Mouse (Mus musculus) liver (tissue): ENCODE results near the gene Rgp1.

ENCODE experiments used
- DNase-seq: peaks from one replicate; pipeline ENCODE4 v3.0.0-alpha.2; 2020; ENCODE audit warnings: mixed read lengths

Rgp1 gene

GRCm38 (mm10) chr4:43598650-43599380 lies 20.3 kb downstream of the Rgp1 start:
- no peak for DNase-seq

GRCm38 (mm10) chr4:43600195-43600934 lies 21.9 kb downstream of the Rgp1 start:
- no peak for DNase-seq

- DNase-seq: no peak
These were observed 25.6 kb downstream of the Rgp1 start for GRCm38 (mm10) chr4:43604099-43604498.

- peak; percentile 79 for DNase-seq
These were observed 26.5 kb downstream of the Rgp1 start for GRCm38 (mm10) chr4:43604751-43605685.

GRCm38 (mm10) chr4:43612534-43612933 lies 34.0 kb downstream of the Rgp1 start:
- no peak for DNase-seq

- DNase-seq: peak; percentile 45
These were observed 34.7 kb downstream of the Rgp1 start for GRCm38 (mm10) chr4:43613060-43613730.

- DNase-seq: no peak
These were observed 41.7 kb downstream of the Rgp1 start for GRCm38 (mm10) chr4:43620146-43620778.

GRCm38 (mm10) chr4:43629106-43629817 lies 50.7 kb downstream of the Rgp1 start:
- peak; percentile 43 for DNase-seq

- peak; percentile 71 for DNase-seq
These were observed 51.6 kb downstream of the Rgp1 start for GRCm38 (mm10) chr4:43630030-43630581.

- DNase-seq: no peak
These were observed 52.1 kb downstream of the Rgp1 start for GRCm38 (mm10) chr4:43630671-43631045.

GRCm38 (mm10) chr4:43631046-43631955 lies 52.8 kb downstream of the Rgp1 start, which contains the start of gene Npr2:
Npr2 (plus strand) TSS chr4:43631935.
- DNase-seq: peak; percentile 59

GRCm38 (mm10) chr4:43631956-43632920 lies 53.7 kb downstream of the Rgp1 start:
- no peak for DNase-seq

GRCm38 (mm10) chr4:43633296-43633695 lies 54.8 kb downstream of the Rgp1 start:
- no peak for DNase-seq

- DNase-seq: no peak
These were observed 55.2 kb downstream of the Rgp1 start for GRCm38 (mm10) chr4:43633736-43634135.

GRCm38 (mm10) chr4:43634621-43635374 lies 56.3 kb downstream of the Rgp1 start:
- no peak for DNase-seq

- no peak for DNase-seq
These were observed 58.2 kb downstream of the Rgp1 start for GRCm38 (mm10) chr4:43636751-43637150.
